Mouse (Mus musculus) adrenal gland, postnatal 14 days (tissue): ENCODE data around the gene Epc2. TPM values are rescaled to one million over a fixed set of nuclear protein-coding genes. Genes with fewer than 3 reads are reported as not detected.

Source experiments
- DNase-seq: peaks from one replicate; pipeline ENCODE4 v3.0.0; 2021; ENCODE audit warnings: mixed read lengths
- total RNA-seq: library from RNA; stranded (reverse); gene quantifications from 2 replicates; pipeline ENCODE4 v1.2.3, GENCODE M21; 2021

The Epc2 gene
- total RNA-seq, 1 experiment from 2014 or later, result 22.9 TPM

DNA sequence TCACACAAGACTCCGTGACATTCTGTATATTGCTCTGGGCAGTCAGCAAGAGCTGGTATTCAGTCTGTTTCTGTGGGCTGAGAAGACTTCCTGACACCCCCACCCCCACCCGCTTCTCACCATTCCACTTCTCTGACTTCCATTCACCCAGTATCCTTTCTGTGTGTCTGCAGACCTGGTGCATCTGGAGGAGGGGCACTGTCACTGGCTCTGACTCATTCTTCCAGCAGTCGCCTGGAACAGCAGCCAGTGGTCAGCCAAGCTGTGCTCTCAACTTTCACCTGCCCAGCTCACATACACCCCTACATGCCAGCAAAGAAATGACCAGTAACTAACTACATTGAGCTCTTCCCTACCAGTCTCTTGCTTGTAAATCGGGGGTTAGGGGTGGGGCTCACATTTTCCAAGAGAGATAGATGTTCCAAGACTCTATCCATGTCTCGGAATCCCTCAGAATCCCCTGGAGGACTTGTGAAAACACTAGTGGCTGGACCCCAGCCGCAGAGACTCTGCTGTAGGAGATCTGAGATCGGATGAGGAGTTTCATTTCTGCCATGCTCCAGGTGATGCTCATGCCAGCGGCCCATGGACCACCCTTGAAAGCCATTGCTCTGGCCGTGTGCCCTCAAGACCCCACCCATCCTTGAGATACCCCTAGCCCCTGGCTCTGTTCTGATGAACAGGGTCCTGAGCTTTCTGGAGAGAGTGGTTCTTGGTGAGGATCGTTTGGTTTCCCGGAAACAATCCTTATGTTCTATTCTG is 120.1 kb downstream of the Epc2 start:
- DNase-seq, result peak; percentile 24

- peak; percentile 11 for DNase-seq
Observed at GRCm38 (mm10) chr2:49572111-49572642, 120.9 kb downstream of the Epc2 start.

- DNase-seq, result no peak
Observed at GRCm38 (mm10) chr2:49572684-49573083, 121.4 kb downstream of the Epc2 start.

DNA sequence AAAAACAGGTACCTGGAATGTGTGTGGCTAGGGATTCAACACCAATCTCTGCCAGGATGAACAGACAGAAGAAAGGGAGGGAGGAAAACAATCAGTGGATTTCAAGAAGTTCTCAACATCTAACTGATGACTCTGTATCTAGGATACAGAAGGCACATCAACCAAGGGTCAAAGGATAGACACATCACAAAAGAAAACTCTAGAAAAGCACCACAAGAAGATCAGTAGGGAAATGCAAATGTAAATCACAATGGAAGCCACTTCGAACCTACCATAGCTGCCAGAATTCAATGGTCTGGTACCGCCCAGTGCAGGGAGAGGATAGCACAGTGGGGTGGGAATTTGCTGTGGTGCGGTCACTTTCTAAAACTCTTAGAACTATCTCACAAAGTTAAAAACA is 122.0 kb downstream of the Epc2 start:
- DNase-seq, result no peak

DNA sequence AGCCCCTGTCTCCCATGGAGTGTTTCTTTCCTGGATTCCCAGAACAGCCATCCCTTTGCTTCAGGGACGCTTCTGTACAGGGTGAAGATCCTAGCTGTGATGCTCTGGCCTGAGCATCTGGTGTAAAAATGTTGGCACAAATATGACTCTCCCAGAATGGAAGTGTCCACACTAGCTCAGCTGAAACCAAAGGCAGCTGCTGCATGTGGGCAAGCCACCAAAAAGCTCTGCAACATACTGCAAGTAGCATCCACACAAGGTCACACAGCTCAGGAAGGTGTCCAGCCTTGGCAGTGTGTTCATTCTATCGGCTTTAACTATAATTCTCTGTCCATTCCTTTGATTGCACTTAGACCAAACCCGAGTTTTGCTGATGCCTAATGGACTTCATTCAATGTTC is 129.3 kb downstream of the Epc2 start:
- DNase-seq, result no peak

GRCm38 (mm10) chr2:49582546-49582945 is 131.3 kb downstream of the Epc2 start:
- no peak for DNase-seq

DNA sequence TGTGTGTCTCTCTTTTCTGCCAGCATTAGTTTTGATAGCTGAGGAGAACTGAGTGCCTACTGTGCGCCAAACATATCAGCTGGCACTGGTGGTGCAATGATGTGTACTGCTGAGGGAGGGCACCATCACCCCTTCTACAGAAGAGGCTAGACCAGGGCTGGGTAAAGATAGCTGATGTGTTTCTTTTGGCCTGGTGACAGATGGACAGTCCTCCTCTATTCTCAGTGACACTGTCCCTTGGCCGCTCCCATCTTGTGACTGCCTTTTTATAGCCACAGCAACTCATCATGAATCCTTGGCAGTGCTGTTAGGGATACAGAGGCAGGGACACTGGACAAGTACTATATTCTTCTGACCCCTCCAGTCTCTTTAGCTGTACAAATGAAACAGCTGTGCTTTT is 132.0 kb downstream of the Epc2 start:
- DNase-seq, result no peak

DNA sequence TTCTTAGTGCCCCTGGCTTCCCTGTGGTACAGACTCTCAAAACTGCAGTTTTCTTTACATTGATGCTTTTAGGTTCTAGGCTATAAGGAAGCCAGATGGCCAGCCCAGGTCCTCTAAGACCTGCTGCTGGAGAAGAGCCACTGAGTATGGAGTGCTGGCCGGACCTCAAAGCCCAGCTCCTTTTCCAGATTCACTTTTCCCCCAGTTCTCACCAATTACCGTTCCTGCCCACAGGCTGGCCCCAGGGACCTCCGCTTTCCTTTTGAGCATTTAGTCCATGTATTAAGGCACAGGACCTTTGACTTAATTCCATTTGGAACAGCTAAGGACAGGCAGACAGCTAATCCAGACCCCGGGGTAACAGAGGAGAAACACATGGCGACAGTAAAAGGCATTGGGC is 139.2 kb downstream of the Epc2 start:
- DNase-seq, result peak; percentile 46

DNA sequence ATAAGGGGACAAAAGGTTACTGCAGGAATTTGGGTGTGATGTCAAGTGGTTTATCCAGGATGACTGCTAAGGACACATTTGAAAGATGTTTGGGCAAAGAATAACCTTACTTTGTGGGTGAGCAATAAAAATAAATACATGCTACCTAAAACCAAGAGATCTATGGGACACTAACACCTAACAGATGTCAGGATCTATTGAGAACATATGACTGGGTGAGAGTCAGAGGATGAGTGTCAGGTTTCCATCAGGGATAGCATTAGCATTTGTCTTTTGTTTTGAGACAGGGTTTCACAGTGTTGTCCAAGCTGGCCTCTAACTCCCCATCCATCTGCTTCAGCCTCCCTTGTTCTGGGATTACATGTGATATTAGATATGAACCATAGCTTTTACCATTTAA is 141.6 kb downstream of the Epc2 start:
- no peak for DNase-seq

- DNase-seq, result no peak
Observed at GRCm38 (mm10) chr2:49594886-49595285, 143.6 kb downstream of the Epc2 start.

DNA sequence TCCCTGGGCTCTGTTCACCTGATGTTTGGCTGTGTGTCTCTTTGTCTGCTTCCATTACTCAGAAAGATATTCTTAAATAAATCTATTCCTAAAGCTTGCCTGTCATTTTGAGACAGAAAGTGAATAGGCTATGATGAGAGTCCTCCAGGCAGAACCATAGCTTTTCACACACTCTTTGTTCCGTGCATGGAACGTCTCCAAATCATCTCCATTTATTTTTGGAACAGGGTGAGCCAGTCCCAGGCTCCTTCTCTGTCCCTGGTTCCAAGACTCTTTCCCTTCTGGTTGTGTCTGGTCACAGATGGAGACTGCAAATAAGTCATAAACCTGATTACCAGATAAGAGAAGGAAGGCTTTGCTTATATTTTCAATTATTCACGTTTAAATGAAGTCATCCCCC is 145.0 kb downstream of the Epc2 start:
- DNase-seq, result no peak

DNA sequence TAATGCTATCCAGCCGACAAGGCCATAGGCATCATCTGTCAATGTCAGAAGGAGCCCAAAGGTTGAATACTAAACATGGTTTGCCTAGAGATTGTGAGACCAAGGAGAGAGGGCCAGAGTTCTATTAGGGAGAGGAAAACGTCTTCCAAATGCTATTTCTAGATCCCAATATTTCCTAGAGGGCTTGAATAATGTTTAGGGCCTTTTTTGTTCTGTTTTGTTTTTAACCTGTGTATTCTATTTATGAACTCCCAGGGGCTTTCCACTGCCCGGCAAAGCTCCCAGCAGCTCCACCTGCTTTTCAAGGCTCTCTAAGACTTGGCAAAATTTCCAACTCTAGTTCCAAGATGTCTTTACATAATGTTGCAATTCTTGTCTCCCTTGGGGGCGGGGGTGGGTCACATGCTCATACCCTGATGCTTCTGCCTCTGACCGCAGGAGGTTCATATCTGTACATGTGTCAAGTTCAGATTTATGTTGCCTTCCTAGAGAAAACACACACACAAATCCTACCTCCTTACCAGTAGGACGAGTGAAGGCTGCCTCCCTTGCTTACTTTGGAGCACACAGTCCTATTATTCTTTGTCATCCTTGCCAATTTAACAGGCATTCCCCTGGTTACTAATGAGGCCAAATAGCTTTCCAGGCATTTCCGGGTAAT is 148.9 kb downstream of the Epc2 start:
- peak; percentile 32 for DNase-seq

Other genes starting within 250 kb of the Epc2 start
- gene Kif5c, start 167.8 kb downstream of the Epc2 start, total RNA-seq, result 7.0 and 10.0 TPM in 2 replicates